Mouse (Mus musculus) bone marrow, adult 2 months (tissue): ENCODE measurements at regions not wholly inside any gene's neighbourhood (a gene's known extent, or its start where the extent isn't known, plus 50 kb on each side); places are given as distances from the start of the nearest gene placed in this dataset.

Experiments
- CTCF ChIP-seq: fragments of 200-500 bp; IDR thresholded peaks from 2 replicates; pipeline ENCODE4 v1.5.1; 2011; ENCODE audit warnings: low read length, control low read depth; ENCODE audit not compliant: control insufficient read depth, insufficient read depth
- POLR2A ChIP-seq: fragments of 200-500 bp; IDR thresholded peaks from 2 replicates; pipeline ENCODE4 v1.6.1; 2011; ENCODE audit warnings: low read depth, mild to moderate bottlenecking, control low read depth, low read length, borderline replicate concordance; ENCODE audit not compliant: control insufficient read depth

DNA sequence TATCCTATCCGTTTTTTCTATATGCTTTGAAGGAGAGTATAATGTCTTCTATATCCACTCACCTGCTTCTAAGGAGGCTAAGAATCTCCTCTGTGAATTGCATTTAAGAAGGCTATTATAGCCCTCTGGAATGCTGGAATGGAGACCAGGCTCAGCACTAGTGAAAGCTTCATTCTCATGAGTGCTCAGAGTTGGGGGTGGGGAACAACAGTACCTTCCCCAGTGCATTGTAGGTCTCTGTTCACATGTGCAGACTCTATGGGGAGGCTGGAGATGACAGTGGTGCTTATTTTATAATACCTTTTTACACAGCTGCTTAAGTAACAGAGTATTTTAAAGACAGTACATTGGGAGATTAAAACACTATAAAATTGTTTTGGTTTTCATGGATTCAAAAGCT, 145.9 kb upstream of the Stxbp5 start:
- TF ChIP-seq CTCF: no peak
- TF ChIP-seq POLR2A: no peak
